Mouse (Mus musculus): Measurements from ENCODE around the gene Hspa12a. TPM values are rescaled to one million over a fixed set of nuclear protein-coding genes. Genes with fewer than 3 reads are reported as not detected.

The Hspa12a gene
- polyA plus RNA-seq, 1 experiment = 51.0 TPM

DNA sequence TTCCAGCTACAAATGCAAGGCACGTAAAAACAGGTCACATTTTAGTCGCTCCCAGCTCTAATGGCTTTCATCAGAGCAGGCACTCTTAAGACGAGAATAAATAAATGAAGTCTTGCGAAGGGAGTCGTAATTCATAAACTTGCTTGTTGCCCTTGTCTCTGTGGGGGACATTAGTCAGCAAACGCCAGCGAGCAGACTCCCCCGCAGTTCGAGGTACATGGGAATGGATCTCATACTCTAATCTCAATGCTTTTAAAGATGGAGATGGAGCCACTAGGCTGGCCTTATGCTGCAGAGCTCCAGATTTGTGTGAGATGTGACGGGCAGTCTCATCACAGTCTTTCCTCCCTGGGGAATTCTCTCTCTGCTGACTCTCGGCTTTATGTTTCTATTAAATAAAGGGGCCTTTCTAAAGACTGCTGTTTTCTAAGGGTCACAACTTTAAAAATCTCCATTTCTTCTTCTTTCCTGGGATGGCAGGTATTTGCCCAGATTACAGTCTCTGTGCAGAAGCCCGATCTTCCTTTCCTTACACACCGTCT lies 109.7 kb downstream of the Hspa12a start:
- Histone ChIP-seq H3K4me3 (ENCODE audit: control insufficient read depth, low read depth, low read length) (no peak overlapping the region), H3K4me1 (ENCODE audit: control insufficient read depth, insufficient read depth, low read length) (no peaks in the 10 kb centered on the region), H3K36me3 (ENCODE audit: control insufficient read depth, insufficient read depth, low read length) (no peaks in the 10 kb centered on the region), H3K27me3 (ENCODE audit: control insufficient read depth, insufficient read depth, low read length) (no peaks in the 10 kb centered on the region), H3K27ac (ENCODE audit: control insufficient read depth, insufficient read depth, low read depth, low read length) (no peak overlapping the region)
- TF ChIP-seq CTCF (IDR thresholded peaks at IDR 0.05; ENCODE audit: control insufficient read depth, insufficient read depth, insufficient replicate concordance, low read depth, low read length) (no peak), POLR2A (IDR thresholded peaks at IDR 0.05; ENCODE audit: control insufficient read depth, low read depth, low read length) (no peak)

- Histone ChIP-seq H3K36me3 (ENCODE audit: control insufficient read depth, insufficient read depth, low read length) (no peaks in the 10 kb centered on the region), H3K4me1 (ENCODE audit: control insufficient read depth, insufficient read depth, low read length) (no peaks in the 10 kb centered on the region), H3K4me3 (ENCODE audit: control insufficient read depth, low read depth, low read length) (no peak overlapping the region), H3K27ac (ENCODE audit: control insufficient read depth, insufficient read depth, low read depth, low read length) (no peak overlapping the region), H3K27me3 (ENCODE audit: control insufficient read depth, insufficient read depth, low read length) (no peaks in the 10 kb centered on the region)
- TF ChIP-seq POLR2A (IDR thresholded peaks at IDR 0.05; ENCODE audit: control insufficient read depth, low read depth, low read length) (no peak), CTCF (IDR thresholded peaks at IDR 0.05; ENCODE audit: control insufficient read depth, insufficient read depth, insufficient replicate concordance, low read depth, low read length) (no peak)
These were observed 110.5 kb downstream of the Hspa12a start for GRCm38 (mm10) chr19:58832988-58833387.

GRCm38 (mm10) chr19:58831280-58831922 lies 112.1 kb downstream of the Hspa12a start:
- Histone ChIP-seq H3K36me3 (ENCODE audit: control insufficient read depth, insufficient read depth, low read length) (no peaks in the 10 kb centered on the region), H3K27me3 (ENCODE audit: control insufficient read depth, insufficient read depth, low read length) (no peaks in the 10 kb centered on the region), H3K4me3 (ENCODE audit: control insufficient read depth, low read depth, low read length) (no peak overlapping the region), H3K4me1 (ENCODE audit: control insufficient read depth, insufficient read depth, low read length) (no peaks in the 10 kb centered on the region), H3K27ac (ENCODE audit: control insufficient read depth, insufficient read depth, low read depth, low read length) (no peak overlapping the region)
- TF ChIP-seq POLR2A (IDR thresholded peaks at IDR 0.05; ENCODE audit: control insufficient read depth, low read depth, low read length) = no peak
- no peak for TF ChIP-seq CTCF (IDR thresholded peaks at IDR 0.05; ENCODE audit: control insufficient read depth, insufficient read depth, insufficient replicate concordance, low read depth, low read length)

- no peak overlapping the region for H3K4me3 ChIP-seq (ENCODE audit: control insufficient read depth, low read depth, low read length)
- H3K27me3 ChIP-seq (ENCODE audit: control insufficient read depth, insufficient read depth, low read length) = no peaks in the 10 kb centered on the region
- no peak overlapping the region for H3K27ac ChIP-seq (ENCODE audit: control insufficient read depth, insufficient read depth, low read depth, low read length)
- no peak for TF ChIP-seq CTCF (IDR thresholded peaks at IDR 0.05; ENCODE audit: control insufficient read depth, insufficient read depth, insufficient replicate concordance, low read depth, low read length)
- TF ChIP-seq POLR2A (IDR thresholded peaks at IDR 0.05; ENCODE audit: control insufficient read depth, low read depth, low read length) = no peak
- H3K36me3 ChIP-seq (ENCODE audit: control insufficient read depth, insufficient read depth, low read length) = no peaks in the 10 kb centered on the region
- H3K4me1 ChIP-seq (ENCODE audit: control insufficient read depth, insufficient read depth, low read length) = no peaks in the 10 kb centered on the region
These were observed 113.3 kb downstream of the Hspa12a start for GRCm38 (mm10) chr19:58830182-58830581.

DNA sequence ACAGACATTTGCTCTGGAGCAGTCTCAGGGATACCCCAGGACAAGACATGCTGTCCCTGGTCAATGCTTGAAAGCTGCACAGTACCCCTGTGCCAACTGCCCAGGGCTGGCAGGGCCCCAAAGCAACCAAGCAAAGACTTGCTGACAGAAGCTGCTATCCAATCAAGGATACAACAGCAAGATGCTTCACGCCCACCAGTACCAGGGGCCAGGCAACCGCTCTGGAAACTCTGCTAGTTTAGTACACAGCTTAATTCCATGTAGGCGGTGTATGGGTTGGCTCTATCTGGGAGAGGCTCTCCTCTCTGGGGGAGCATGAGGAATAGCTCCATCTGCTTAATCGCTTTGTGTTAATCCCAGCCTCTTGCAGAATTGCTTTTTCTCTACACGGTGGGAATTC lies 113.9 kb downstream of the Hspa12a start:
- no peak overlapping the region for H3K4me3 ChIP-seq (ENCODE audit: control insufficient read depth, low read depth, low read length)
- H3K36me3 ChIP-seq (ENCODE audit: control insufficient read depth, insufficient read depth, low read length) = no peaks in the 10 kb centered on the region
- no peak overlapping the region for H3K27ac ChIP-seq (ENCODE audit: control insufficient read depth, insufficient read depth, low read depth, low read length)
- TF ChIP-seq POLR2A (IDR thresholded peaks at IDR 0.05; ENCODE audit: control insufficient read depth, low read depth, low read length) (no peak), CTCF (IDR thresholded peaks at IDR 0.05; ENCODE audit: control insufficient read depth, insufficient read depth, insufficient replicate concordance, low read depth, low read length) (no peak)
- H3K27me3 ChIP-seq (ENCODE audit: control insufficient read depth, insufficient read depth, low read length) = no peaks in the 10 kb centered on the region
- no peaks in the 10 kb centered on the region for H3K4me1 ChIP-seq (ENCODE audit: control insufficient read depth, insufficient read depth, low read length)

- no peak for TF ChIP-seq POLR2A (IDR thresholded peaks at IDR 0.05; ENCODE audit: control insufficient read depth, low read depth, low read length)
- no peak for TF ChIP-seq CTCF (IDR thresholded peaks at IDR 0.05; ENCODE audit: control insufficient read depth, insufficient read depth, insufficient replicate concordance, low read depth, low read length)
These were observed 115.8 kb downstream of the Hspa12a start for GRCm38 (mm10) chr19:58827656-58828055.

DNA sequence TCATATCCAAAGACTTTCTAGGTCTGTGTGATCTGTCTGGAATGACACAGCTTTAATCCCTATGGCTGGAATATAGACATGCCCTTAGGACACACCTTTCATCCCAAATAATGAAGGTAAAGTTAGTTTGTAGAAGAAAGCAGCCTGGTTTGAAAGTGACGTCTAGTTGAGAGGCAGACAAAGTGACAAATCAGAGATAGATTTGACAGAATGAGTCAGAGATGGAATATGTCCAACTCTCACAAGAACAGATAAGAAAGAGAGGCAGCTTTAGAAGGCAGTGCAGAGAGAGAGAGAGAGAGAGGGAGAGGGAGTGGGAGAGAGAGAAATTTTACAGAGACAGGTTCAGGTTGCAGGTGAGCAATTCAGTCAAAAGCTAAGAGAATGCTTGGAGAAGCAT lies 119.1 kb downstream of the Hspa12a start:
- no peaks in the 10 kb centered on the region for H3K36me3 ChIP-seq (ENCODE audit: control insufficient read depth, insufficient read depth, low read length)
- H3K4me1 ChIP-seq (ENCODE audit: control insufficient read depth, insufficient read depth, low read length) = no peaks in the 10 kb centered on the region
- TF ChIP-seq CTCF (IDR thresholded peaks at IDR 0.05; ENCODE audit: control insufficient read depth, insufficient read depth, insufficient replicate concordance, low read depth, low read length) (no peak), POLR2A (IDR thresholded peaks at IDR 0.05; ENCODE audit: control insufficient read depth, low read depth, low read length) (no peak)
- no peak overlapping the region for H3K4me3 ChIP-seq (ENCODE audit: control insufficient read depth, low read depth, low read length)
- no peaks in the 10 kb centered on the region for H3K27me3 ChIP-seq (ENCODE audit: control insufficient read depth, insufficient read depth, low read length)
- no peak overlapping the region for H3K27ac ChIP-seq (ENCODE audit: control insufficient read depth, insufficient read depth, low read depth, low read length)

More at GRCm38 (mm10) chr19:58827656-58828055, 115.8 kb downstream of the Hspa12a start:
- Histone ChIP-seq H3K4me1 (ENCODE audit: control insufficient read depth, insufficient read depth, low read length) (no peaks in the 10 kb centered on the region), H3K27me3 (ENCODE audit: control insufficient read depth, insufficient read depth, low read length) (no peaks in the 10 kb centered on the region), H3K36me3 (ENCODE audit: control insufficient read depth, insufficient read depth, low read length) (no peaks in the 10 kb centered on the region), H3K4me3 (ENCODE audit: control insufficient read depth, low read depth, low read length) (no peak overlapping the region), H3K27ac (ENCODE audit: control insufficient read depth, insufficient read depth, low read depth, low read length) (no peak overlapping the region)

Measured in testis, adult 2 months (tissue).